Mouse (Mus musculus) yolk sac, embryonic 10.5 days (tissue): Measurements from ENCODE around the gene Pglyrp4.
A peak's percentile ranks its signal among the peaks of the same experiment; 100 is the strongest.
"Not testable (repeated sequence)": the region's sequence is repeated elsewhere in the genome, so short reads cannot be mapped to it uniquely, and the experiment has no call there.

Source experiments
- DNase-seq: peaks from one replicate; pipeline ENCODE4 v3.0.0-alpha.2; 2017; ENCODE audit warnings: low spot score

The Pglyrp4 gene

DNA sequence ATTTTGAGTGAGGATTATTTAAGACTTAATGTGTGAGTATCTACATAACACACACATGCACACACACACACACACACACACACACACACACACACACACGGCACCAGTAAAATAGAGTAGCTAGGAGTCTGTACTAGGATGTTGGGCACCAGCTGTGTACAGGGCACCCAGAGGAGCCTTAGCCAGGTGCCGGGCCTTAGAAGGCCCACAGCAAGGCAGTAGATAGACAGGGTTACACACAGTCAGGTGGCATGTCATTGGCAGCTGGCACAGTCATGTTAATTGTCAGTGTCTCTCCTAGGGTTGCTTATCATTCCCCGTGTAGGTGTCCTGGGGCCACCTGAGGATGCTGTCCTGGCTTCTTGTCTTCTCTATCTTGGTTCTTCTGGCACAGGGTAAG, at the start of gene Pglyrp4:
Gene Pglyrp4, plus strand, starts transcription at position 301 of the 400 bp plus-strand sequence.
- no peak for DNase-seq

- no peak for DNase-seq
Observed at GRCm38 (mm10) chr3:90678656-90679055, 48.0 kb upstream of the Pglyrp4 start.

DNA sequence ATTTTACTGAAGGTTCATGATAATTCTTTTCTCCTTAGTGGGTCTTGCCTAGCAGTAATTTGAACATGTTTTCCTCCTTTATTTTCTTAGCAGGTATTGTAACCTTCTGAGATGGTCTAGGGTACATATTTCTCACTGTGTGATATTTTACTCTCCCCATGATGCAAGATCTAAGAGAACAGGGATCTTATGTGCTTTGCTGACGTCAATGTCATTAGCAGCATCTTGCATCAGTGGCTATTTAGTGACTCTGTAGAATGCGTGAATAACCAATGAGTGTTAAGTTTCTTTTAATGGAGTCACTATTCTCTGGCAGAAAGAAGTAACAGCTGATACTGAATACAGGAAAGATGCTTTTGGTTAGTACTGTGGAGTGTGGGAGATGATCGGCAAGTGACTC, 42.8 kb upstream of the Pglyrp4 start:
- no peak for DNase-seq

GRCm38 (mm10) chr3:90686835-90687234, 39.9 kb upstream of the Pglyrp4 start:
- DNase-seq = no peak

GRCm38 (mm10) chr3:90693496-90693895, 33.2 kb upstream of the Pglyrp4 start:
- no peak for DNase-seq

- DNase-seq = no peak
Observed at GRCm38 (mm10) chr3:90695613-90696012, 31.1 kb upstream of the Pglyrp4 start, which contains the start of gene S100a9. Gene S100a9, minus strand, starts transcription at chr3:90695721.

DNA sequence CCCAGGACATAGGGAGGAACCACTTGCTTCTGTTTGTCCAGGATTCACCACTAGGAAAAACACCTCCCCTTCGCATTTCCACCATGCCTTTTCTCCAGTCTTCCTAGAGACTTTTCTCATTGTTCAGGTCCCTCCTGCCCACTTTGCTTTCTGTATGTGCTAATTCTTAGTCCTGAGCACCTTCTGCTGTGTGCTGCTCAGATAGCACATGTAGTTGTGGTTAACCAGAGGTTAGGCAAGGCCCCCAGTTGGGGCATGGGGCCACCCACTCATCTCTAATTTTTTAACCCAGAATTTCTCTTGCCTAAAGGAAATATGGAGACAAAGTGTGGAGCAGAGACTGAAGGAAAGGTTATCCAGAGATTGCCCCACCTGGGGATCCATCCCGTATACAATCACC, 24.5 kb upstream of the Pglyrp4 start:
- no peak for DNase-seq

DNA sequence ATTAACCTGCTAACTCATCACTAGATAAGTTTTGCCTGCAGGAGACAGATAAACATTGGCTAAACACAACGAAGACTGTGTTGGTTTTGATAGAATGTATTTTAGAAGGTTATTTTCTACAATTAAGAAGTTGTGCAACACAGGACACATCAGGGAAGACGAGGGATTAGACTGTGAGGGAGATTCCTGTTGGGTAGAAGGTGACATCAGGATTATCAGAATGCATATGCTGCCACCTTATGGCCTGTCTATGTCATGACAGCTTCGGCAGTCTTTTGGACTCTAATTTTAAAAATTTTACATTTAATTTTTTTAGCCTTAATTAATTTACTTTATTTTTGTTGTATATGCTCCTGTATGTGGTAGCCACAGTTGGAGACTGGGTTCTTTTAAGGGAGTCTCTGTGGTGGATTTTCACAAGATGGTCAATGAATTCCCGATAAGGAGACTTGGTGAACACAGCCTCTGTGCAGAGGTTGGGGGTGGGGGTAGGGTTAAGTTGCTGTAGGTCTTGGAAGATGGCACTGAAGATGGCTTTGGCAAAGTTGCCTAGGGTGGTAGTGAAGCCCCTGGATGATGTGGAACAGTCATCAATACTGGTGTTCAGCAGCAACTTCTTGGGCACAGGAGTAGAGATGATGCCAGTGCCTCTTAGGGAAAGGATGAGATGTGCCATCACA, 18.0 kb upstream of the Pglyrp4 start:
- no peak for DNase-seq

- peak; percentile 50 for DNase-seq
Observed at GRCm38 (mm10) chr3:90709591-90710460, 16.9 kb upstream of the Pglyrp4 start.

DNA sequence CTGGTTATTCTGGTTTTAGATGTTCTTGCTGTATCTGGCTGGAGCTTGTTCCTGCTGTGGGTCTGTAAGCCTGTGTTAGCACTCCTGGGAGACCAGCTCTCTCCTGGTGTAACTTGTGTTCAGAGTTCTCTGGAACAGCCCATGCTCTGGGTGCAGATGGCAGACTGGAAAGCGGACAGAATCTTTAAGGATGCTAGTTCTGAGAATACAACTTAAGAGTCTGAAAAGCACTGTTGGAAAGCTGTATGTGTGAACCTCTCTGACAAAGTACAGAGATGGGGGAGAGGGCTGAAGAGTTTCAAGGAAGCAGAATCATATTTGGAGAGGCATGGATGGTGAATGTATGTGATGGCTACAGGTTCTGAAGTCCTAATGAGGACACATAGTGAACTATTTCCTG, 23.0 kb downstream of the Pglyrp4 start:
- DNase-seq = no peak

GRCm38 (mm10) chr3:90777776-90778175, 51.1 kb downstream of the Pglyrp4 start, which contains the start of gene Gm5849:
Gene Gm5849, minus strand, starts transcription at chr3:90777876.
- DNase-seq = not testable (repeated sequence)
